Mouse (Mus musculus) erythroblast, embryonic 14.5 days (primary cell): ENCODE measurements at regions not wholly inside any gene's neighbourhood (a gene's known extent, or its start where the extent isn't known, plus 50 kb on each side); places are given as distances from the start of the nearest gene placed in this dataset.

ENCODE experiments used
- GATA1 ChIP-seq: IDR thresholded peaks from 2 replicates; pipeline ENCODE4 v1.6.1; 2012; ENCODE audit warnings: low read length, inconsistent platforms, mixed read lengths
- TAL1 ChIP-seq: IDR thresholded peaks from 3 replicates; pipeline ENCODE4 v1.6.1; 2012; ENCODE audit warnings: low read length, inconsistent platforms, mixed read lengths

- TF ChIP-seq GATA1 (no peak), TAL1 (no peak)
Measured at GRCm38 (mm10) chr3:121088724-121089123, 82.8 kb downstream of the Rwdd3 start.
